ENCODE assay signal across 16 mouse cellular contexts in the genomic region with DNA sequence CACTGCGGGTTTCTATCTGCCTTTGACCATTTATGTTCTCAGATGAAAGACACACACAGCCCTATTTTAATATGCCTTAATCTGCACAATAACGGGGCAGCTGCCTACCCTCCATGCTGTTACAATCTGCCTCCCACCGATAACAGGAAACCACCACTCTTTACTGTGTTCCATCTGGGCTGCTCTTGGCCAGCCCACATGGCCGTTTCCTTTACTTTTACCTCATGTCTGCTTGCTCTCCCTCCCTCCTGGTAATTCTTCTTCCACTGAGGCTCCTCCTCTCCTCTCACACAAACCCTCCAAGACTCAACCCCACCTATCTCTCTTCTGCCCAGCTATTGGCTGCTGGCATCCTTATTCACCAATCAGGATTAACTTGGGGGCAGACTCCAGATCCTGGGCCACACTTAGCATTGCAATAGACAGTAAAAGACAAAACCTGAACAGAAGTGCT. TPM values are rescaled to one million over a fixed set of nuclear protein-coding genes. Genes with fewer than 3 reads are reported as not detected.
A peak's percentile ranks its signal among the peaks of the same experiment; 100 is the strongest.
DNase-seq lines count a peak whose midpoint lies in the region; ATAC-seq and TF ChIP-seq lines count a peak whose summit lies in the region.
"Had no signal": no experiment of that assay in that cellular context is flagged by ENCODE, and none has a peak within 500 bp of the region (broad histone marks: within the 10 kb centered on the region; RNA-seq: fewer than 3 reads in every experiment).

No protein-coding gene starts in this region.

- ATAC-seq in stomach, embryonic 14.5 days (ENCODE audit: insufficient number of reproducible peaks, insufficient read depth, low FRiP score, low read depth): peak; percentile 63; the same call in 1 of the 2 replicates
- no peak for ATAC-seq in stomach, postnatal 0 days (ENCODE audit: low FRiP score, low TSS enrichment)
- peak; percentile 94 for ATAC-seq in erythroid progenitor cell, adult 5-6 weeks (replicated peaks; ENCODE audit: low FRiP score, poor library complexity, severe bottlenecking)
- ATAC-seq in hindbrain, embryonic 12.5 days (ENCODE audit: low FRiP score): no peak
- no peak for ATAC-seq in midbrain, embryonic 13.5 days

- H3K27me3 ChIP-seq in stomach, embryonic 14.5 days (ENCODE audit: control insufficient read depth, insufficient read depth, low read length): no peaks in the 10 kb centered on the region
- H3K27me3 ChIP-seq in stomach, postnatal 0 days (ENCODE audit: control insufficient read depth, insufficient read depth, low read length): no peaks in the 10 kb centered on the region
- H3K27me3 ChIP-seq in megakaryocyte, embryonic 14.5 days (replicated peaks): peaks cover 6% of the 10 kb centered on the region
- H3K27me3 ChIP-seq in hindbrain, embryonic 12.5 days: no peaks in the 10 kb centered on the region
- H3K27me3 ChIP-seq in kidney, adult 2 months (replicated peaks; ENCODE audit: control insufficient read depth, insufficient read depth, low read length): no peaks in the 10 kb centered on the region
- no peaks in the 10 kb centered on the region for H3K27me3 ChIP-seq in midbrain, embryonic 13.5 days
- H3K27me3 ChIP-seq: limb, embryonic 13.5 days; neural tube, embryonic 13.5 days had no signal

- TF ChIP-seq CTCF in stomach, postnatal 0 days (IDR thresholded peaks at IDR 0.05; ENCODE audit: low read depth): no peak
- TF ChIP-seq CTCF in kidney, adult 2 months (conservative IDR thresholded peaks at IDR 0.05; ENCODE audit: insufficient read depth, insufficient read length, low read depth, low read length): no peak

- DNase-seq in stomach, postnatal 0 days (ENCODE audit: low spot score): no peak
- DNase-seq in gastrocnemius, postnatal 25 days: no peak
- no peak for DNase-seq in kidney, adult 2 months
- DNase-seq: adrenal gland, adult 8-10 months; cerebellum, adult 11 months; gastrocnemius, postnatal 36 days; kidney, adult 8-10 months had no signal

- no peak overlapping the region for H3K9ac ChIP-seq in stomach, embryonic 14.5 days (replicated peaks; ENCODE audit: low read depth, low read length)
- H3K9ac ChIP-seq in stomach, postnatal 0 days (ENCODE audit: low read length): no peak overlapping the region
- H3K9ac ChIP-seq in hindbrain, embryonic 12.5 days: no peak overlapping the region
- H3K9ac ChIP-seq in midbrain, embryonic 13.5 days (replicated peaks): no peak overlapping the region
- H3K9ac ChIP-seq: limb, embryonic 13.5 days; neural tube, embryonic 13.5 days had no signal

- H3K4me3 ChIP-seq in stomach, embryonic 14.5 days (ENCODE audit: low read depth, low read length): no peak overlapping the region
- H3K4me3 ChIP-seq in stomach, postnatal 0 days (ENCODE audit: low read depth, low read length): no peak overlapping the region
- H3K4me3 ChIP-seq in megakaryocyte, embryonic 14.5 days (replicated peaks): peak overlapping the region; percentile 51
- H3K4me3 ChIP-seq in hindbrain, embryonic 12.5 days: no peak overlapping the region
- no peak overlapping the region for H3K4me3 ChIP-seq in kidney, adult 2 months (ENCODE audit: insufficient read depth, low read depth, low read length)
- no peak overlapping the region for H3K4me3 ChIP-seq in midbrain, embryonic 13.5 days (replicated peaks)
- H3K4me3 ChIP-seq: limb, embryonic 13.5 days; neural tube, embryonic 13.5 days had no signal

- TF ChIP-seq EP300 in stomach, postnatal 0 days (optimal IDR thresholded peaks at IDR 0.05): no peak

- H3K4me2 ChIP-seq in stomach, embryonic 14.5 days (replicated peaks; ENCODE audit: low read depth, low read length): no peak overlapping the region
- no peak overlapping the region for H3K4me2 ChIP-seq in stomach, postnatal 0 days (replicated peaks; ENCODE audit: low read depth)
- no peak overlapping the region for H3K4me2 ChIP-seq in hindbrain, embryonic 12.5 days (replicated peaks)
- no peak overlapping the region for H3K4me2 ChIP-seq in midbrain, embryonic 13.5 days (replicated peaks)
- H3K4me2 ChIP-seq: limb, embryonic 13.5 days; neural tube, embryonic 13.5 days had no signal

- no peaks in the 10 kb centered on the region for H3K4me1 ChIP-seq in stomach, embryonic 14.5 days (ENCODE audit: control insufficient read depth, insufficient read depth, low read length)
- no peaks in the 10 kb centered on the region for H3K4me1 ChIP-seq in stomach, postnatal 0 days (replicated peaks; ENCODE audit: control insufficient read depth, insufficient read depth)
- peaks cover 13% of the 10 kb centered on the region for H3K4me1 ChIP-seq in megakaryocyte, embryonic 14.5 days
- H3K4me1 ChIP-seq in hindbrain, embryonic 12.5 days: no peaks in the 10 kb centered on the region
- H3K4me1 ChIP-seq in kidney, adult 2 months (ENCODE audit: control insufficient read depth, insufficient read depth, low read length): no peaks in the 10 kb centered on the region
- no peaks in the 10 kb centered on the region for H3K4me1 ChIP-seq in midbrain, embryonic 13.5 days (replicated peaks)
- H3K4me1 ChIP-seq: limb, embryonic 13.5 days had no signal

- TF ChIP-seq POLR2A in kidney, adult 2 months (IDR thresholded peaks at IDR 0.05; ENCODE audit: low read depth, low read length): no peak

- H3K9me3 ChIP-seq in stomach, embryonic 14.5 days (ENCODE audit: control insufficient read depth, low read depth, low read length): no peaks in the 10 kb centered on the region
- no peaks in the 10 kb centered on the region for H3K9me3 ChIP-seq in stomach, postnatal 0 days (ENCODE audit: control insufficient read depth, low read length)
- no peaks in the 10 kb centered on the region for H3K9me3 ChIP-seq in megakaryocyte, embryonic 14.5 days
- no peaks in the 10 kb centered on the region for H3K9me3 ChIP-seq in hindbrain, embryonic 12.5 days (replicated peaks)
- H3K9me3 ChIP-seq in midbrain, embryonic 13.5 days: no peaks in the 10 kb centered on the region
- H3K9me3 ChIP-seq: G1E; limb, embryonic 13.5 days; neural tube, embryonic 13.5 days had no signal

- 61% methylated on average over 4 of the region's 4 CpGs for WGBS in stomach, embryonic 14.5 days
- 60% methylated on average over 4 of the region's 4 CpGs for WGBS in stomach, postnatal 0 days
- 70% methylated on average over 4 of the region's 4 CpGs for WGBS in hindbrain, embryonic 12.5 days
- 65% methylated on average over 4 of the region's 4 CpGs for WGBS in kidney, adult 2 months
- WGBS in midbrain, embryonic 13.5 days: 65% methylated on average over 4 of the region's 4 CpGs

- H3K36me3 ChIP-seq in stomach, embryonic 14.5 days (ENCODE audit: control insufficient read depth, insufficient read depth, low read length): 0 out of 2 replicates have a peak, but pooled peaks cover 4% of the 10 kb centered on the region
- H3K36me3 ChIP-seq in stomach, postnatal 0 days (ENCODE audit: control insufficient read depth, insufficient read depth, low read length): no peaks in the 10 kb centered on the region
- peaks cover 31% of the 10 kb centered on the region for H3K36me3 ChIP-seq in megakaryocyte, embryonic 14.5 days (replicated peaks; ENCODE audit: low read length)
- H3K36me3 ChIP-seq in hindbrain, embryonic 12.5 days: peaks cover 9% of the 10 kb centered on the region
- H3K36me3 ChIP-seq in kidney, adult 2 months (ENCODE audit: control insufficient read depth, insufficient read depth, low read length): no peaks in the 10 kb centered on the region
- H3K36me3 ChIP-seq in midbrain, embryonic 13.5 days: peaks cover 15% of the 10 kb centered on the region

- no peak overlapping the region for H3K27ac ChIP-seq in stomach, embryonic 14.5 days (ENCODE audit: low read length)
- H3K27ac ChIP-seq in stomach, postnatal 0 days (replicated peaks): no peak overlapping the region
- no peak overlapping the region for H3K27ac ChIP-seq in hindbrain, embryonic 12.5 days
- H3K27ac ChIP-seq in kidney, adult 2 months (ENCODE audit: insufficient read depth, low read depth, low read length): no peak overlapping the region
- H3K27ac ChIP-seq in midbrain, embryonic 13.5 days: no peak overlapping the region
- H3K27ac ChIP-seq: limb, embryonic 13.5 days; neural tube, embryonic 13.5 days had no signal

RNA-seq across cellular contexts. Expression of a gene that starts 29.1 kb away (rescaled TPM):
- polyA plus RNA-seq in stomach, embryonic 14.5 days (2014; fragmentation: Nextera tagmentation; extraction: Ambion mirVana): 123 and 132 TPM in 2 replicates
- 67.4 and 73.4 TPM in 2 replicates for polyA plus RNA-seq in stomach, postnatal 0 days (2015; fragmentation: Nextera tagmentation; extraction: Ambion mirVana)
- total RNA-seq in erythroid progenitor cell, adult 5-6 weeks (2015; ENCODE audit: low replicate concordance): 136 and 184 TPM in 2 replicates
- 126 and 141 TPM in 2 replicates for total RNA-seq in erythroid progenitor cell, adult 5-6 weeks (2017; ENCODE audit: low replicate concordance)
- polyA plus RNA-seq in megakaryocyte, embryonic 14.5 days (2012; ENCODE audit: insufficient read depth, low replicate concordance): 2.9 TPM in 1 of 2 replicates, not detected in the other
- 161 and 178 TPM in 2 replicates for polyA plus RNA-seq in hindbrain, embryonic 12.5 days (2016; fragmentation: Nextera tagmentation; extraction: Ambion mirVana)
- 10 to 100 TPM; 40.0 to 43.9 TPM for total RNA-seq in gastrocnemius, postnatal 25 days (2021)
- polyA plus RNA-seq in kidney, adult 2 months (2012; rRNA removed): 15.9 and 24.5 TPM in 2 replicates
- 212 and 214 TPM in 2 replicates for polyA plus RNA-seq in midbrain, embryonic 13.5 days (2015; fragmentation: Nextera tagmentation; extraction: Ambion mirVana)

RNA-seq across cellular contexts. Expression of a gene that starts 39.4 kb away (rescaled TPM):
- 0.33 and 0.84 TPM in 2 replicates for polyA plus RNA-seq in stomach, embryonic 14.5 days (2014; fragmentation: Nextera tagmentation; extraction: Ambion mirVana)
- polyA plus RNA-seq in stomach, postnatal 0 days (2015; fragmentation: Nextera tagmentation; extraction: Ambion mirVana): 0.19 and 0.27 TPM in 2 replicates
- 5.8 and 8.0 TPM in 2 replicates for total RNA-seq in erythroid progenitor cell, adult 5-6 weeks (2015; ENCODE audit: low replicate concordance)
- total RNA-seq in erythroid progenitor cell, adult 5-6 weeks (2017; ENCODE audit: low replicate concordance): 4.9 and 10.9 TPM in 2 replicates
- polyA plus RNA-seq in megakaryocyte, embryonic 14.5 days (2012; ENCODE audit: insufficient read depth, low replicate concordance): not detected in 2 replicates
- polyA plus RNA-seq in hindbrain, embryonic 12.5 days (2016; fragmentation: Nextera tagmentation; extraction: Ambion mirVana): 6.0 and 6.6 TPM in 2 replicates
- total RNA-seq in gastrocnemius, postnatal 25 days (2021): not detected
- polyA plus RNA-seq in kidney, adult 2 months (2012; rRNA removed): 0.03 and 0.06 TPM in 2 replicates
- 6.5 and 6.8 TPM in 2 replicates for polyA plus RNA-seq in midbrain, embryonic 13.5 days (2015; fragmentation: Nextera tagmentation; extraction: Ambion mirVana)
- total RNA-seq: gastrocnemius, postnatal 36 days had no signal
- polyA plus RNA-seq: G1E; heart, postnatal 0 days had no signal

Comparison
In these comparisons a context has a peak if more than half of its experiments do, and no peak if none do; other contexts are left out.
1. ATAC-seq: peak in stomach, embryonic 14.5 days (single experiment) and erythroid progenitor cell, adult 5-6 weeks (single experiment); none in stomach, postnatal 0 days (single experiment), hindbrain, embryonic 12.5 days (single experiment) and midbrain, embryonic 13.5 days (single experiment).